Mouse (Mus musculus) mesoderm, embryonic 11.5 days (tissue): Measurements from ENCODE around the gene Ly6c2.
"Not testable (repeated sequence)": the region's sequence is repeated elsewhere in the genome, so short reads cannot be mapped to it uniquely, and the experiment has no call there.

Experiments
- DNase-seq: peaks from one replicate; pipeline ENCODE4 v3.0.0-alpha.2; 2012; ENCODE audit warnings: low read depth, low spot score

Ly6c2 gene

DNA sequence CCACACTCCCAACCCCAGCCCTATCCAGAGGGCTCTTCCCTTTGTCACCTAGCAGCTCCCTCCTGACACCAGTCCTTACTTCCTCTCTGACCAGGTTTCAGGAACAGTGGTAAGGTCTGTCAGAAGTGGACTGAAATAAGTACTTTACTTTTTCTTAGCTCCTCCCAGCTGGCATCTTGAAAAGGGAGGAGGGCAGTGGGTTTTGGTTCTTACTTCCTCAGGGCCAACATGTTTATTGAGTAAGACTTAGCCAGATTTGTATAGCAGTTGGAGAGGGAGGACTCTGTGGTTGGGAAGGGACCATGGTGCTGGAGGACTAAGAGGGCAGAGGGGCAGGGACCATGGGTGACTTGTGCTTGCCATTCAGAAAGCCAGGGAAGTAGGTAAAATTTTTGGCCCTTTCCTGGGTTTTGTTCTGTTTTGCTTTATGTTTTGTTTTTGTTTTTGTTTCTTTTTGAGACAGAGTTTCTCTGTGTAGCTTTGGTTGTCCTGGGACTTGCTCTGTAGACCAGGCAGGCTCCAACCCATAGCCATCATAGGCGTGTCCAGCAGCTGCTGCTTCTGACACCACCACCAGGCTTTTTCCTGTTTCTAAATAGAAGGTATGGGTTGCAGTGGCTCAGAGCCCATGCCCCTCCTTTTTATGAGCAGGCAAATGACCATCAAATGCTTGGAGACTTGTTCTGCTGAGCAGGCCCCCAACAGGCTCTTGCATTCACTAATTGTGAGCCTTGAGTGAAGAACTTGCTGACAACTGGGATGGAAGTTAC, at the start of gene Ly6c2:
TSS of gene Ly6c2 (minus strand) at position 110 of the 770 bp plus-strand sequence.
- DNase-seq: not testable (repeated sequence)

- DNase-seq: no peak
Observed at GRCm38 (mm10) chr15:75157646-75158045, 45.9 kb upstream of the Ly6c2 start.

- no peak for DNase-seq
Observed at GRCm38 (mm10) chr15:75154940-75155339, 43.2 kb upstream of the Ly6c2 start, which contains the start of gene Ly6g. TSS of gene Ly6g (plus strand) at chr15:75155240.

DNA sequence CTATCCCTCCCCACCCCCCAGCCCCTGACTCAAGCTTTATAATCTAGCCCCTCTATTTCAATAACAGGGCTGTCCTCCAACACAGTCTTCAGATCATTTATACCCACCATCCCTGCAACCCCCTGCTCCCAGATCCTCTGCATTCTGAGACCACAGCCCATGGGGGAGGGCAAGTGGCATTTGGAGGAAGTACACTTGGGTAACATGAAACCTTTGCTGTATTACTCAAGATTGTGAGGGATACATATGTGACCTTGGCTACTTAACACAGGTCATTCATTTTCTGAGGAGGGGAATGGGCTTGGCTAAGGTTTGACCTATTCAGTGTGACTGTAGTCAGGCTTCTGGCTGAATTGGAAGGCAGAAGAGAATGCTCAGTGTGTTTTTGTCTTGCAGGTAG, 41.3 kb upstream of the Ly6c2 start:
- DNase-seq: no peak

- no peak for DNase-seq
Observed at GRCm38 (mm10) chr15:75143735-75144134, 32.0 kb upstream of the Ly6c2 start.

DNA sequence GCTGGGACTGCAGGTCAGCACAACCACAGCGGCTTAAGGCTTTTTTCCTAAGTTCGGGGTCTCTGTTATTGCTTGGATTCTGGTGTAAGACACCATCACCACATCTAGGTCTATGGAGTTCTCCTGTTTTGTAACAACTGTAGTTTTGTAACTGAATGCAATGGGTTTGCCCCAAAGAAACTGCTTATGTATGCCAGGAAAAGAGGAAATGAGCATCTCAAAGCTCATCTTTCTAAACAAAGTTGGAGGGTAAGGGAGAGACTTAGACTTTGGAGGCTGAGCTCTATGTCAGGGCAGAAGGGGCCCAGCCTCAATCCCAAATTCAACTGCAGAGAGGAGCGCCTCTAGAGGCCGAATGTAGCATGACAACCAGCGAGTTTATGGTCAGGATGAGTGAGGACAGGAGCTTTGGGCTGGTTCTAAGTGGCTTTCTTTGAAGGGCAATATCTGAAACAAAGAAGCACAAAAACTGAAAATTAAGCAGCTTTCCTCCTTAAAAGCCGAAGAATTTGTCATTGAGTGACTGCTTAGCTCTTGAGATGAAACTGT, 30.1 kb upstream of the Ly6c2 start:
- DNase-seq: peak; percentile 28

- DNase-seq: not testable (repeated sequence)
Observed at GRCm38 (mm10) chr15:75137739-75138138, 26.0 kb upstream of the Ly6c2 start.

- not testable (repeated sequence) for DNase-seq
Observed at GRCm38 (mm10) chr15:75135090-75135783, 23.5 kb upstream of the Ly6c2 start.

DNA sequence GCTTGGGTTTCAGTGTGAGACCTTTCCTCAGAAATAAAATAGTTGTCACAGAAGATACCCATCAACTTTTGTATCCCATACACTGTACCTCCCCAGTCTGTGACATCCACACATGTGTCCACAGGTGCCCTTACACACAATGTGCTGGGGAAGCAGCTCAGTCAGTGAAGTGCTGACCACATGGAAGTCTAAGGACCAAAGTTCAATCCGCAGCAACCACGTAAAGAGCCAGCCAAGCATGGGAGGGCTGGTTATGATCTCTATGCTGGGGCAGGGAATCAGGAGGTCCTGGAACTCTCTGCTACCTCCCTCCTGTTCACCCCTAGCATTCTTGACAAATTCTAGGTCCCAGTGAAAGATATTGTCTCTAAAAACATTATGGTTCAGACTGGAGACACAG, 20.6 kb upstream of the Ly6c2 start:
- not testable (repeated sequence) for DNase-seq

GRCm38 (mm10) chr15:75120066-75120465, 8.3 kb upstream of the Ly6c2 start:
- DNase-seq: peak; percentile 41

- DNase-seq: peak; percentile 52
Observed at GRCm38 (mm10) chr15:75118742-75119141, 7.0 kb upstream of the Ly6c2 start.

GRCm38 (mm10) chr15:75117481-75117880, 5.7 kb upstream of the Ly6c2 start:
- DNase-seq: not testable (repeated sequence)

DNA sequence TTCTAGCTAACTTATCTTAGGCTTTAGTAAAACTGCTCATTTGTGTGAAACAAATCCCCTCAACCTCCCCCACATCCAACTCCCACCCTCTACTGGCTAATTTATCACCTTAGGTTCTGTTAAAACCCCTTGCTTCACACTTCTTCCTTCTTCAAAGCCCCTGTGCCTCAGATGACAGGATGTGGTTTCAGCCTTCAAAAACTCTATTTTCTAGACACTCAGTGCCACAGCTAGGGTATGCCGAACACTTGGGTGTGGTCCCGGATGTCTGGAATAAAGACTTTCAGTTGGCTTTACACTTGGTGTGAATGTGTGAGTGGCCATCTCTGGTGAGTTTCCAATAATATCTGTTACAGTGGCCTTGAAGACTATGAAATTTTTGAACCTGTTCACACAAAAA, 4.8 kb upstream of the Ly6c2 start:
- DNase-seq: no peak

DNA sequence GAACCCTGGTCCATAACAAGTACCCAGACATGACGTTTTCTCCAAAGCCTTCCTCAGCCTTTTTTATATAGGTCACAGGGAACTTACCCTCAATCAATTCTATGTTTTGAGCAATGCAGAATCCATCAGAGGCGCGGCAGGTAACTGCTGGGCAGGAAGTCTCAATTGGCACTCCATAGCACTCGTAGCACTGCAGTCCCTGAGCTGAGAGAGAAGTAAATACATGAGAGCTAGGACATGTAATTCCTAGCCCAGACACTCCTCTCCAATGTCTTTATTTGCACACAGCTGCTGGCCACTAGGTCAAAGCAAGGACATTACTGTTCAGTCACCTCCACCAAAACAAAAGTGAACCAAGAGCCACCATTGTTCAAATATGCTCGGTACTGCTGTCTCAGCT, 1.3 kb downstream of the Ly6c2 start:
- DNase-seq: not testable (repeated sequence)

GRCm38 (mm10) chr15:75099261-75099660, 12.5 kb downstream of the Ly6c2 start:
- no peak for DNase-seq

DNA sequence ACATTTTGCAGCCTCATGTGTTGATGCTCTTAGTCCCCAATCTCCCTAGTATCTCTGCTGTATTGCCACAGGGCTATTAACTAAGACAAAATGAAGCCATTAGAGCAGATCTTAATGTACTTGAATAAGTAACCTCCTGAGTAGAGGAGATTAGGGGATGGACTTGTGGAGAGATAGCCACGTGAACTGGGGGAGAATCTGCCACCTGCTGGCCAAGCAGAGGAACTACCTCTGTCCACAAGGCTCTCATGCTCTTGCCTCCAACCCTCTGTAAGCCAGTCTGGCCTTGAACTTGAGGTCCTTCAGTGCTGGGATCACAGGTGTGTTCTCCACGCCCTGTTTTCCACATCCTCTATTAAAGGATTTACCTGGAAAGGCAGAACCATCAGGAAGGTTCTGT, 23.7 kb downstream of the Ly6c2 start:
- DNase-seq: not testable (repeated sequence)

- DNase-seq: no peak
Observed at GRCm38 (mm10) chr15:75069965-75070364, 41.8 kb downstream of the Ly6c2 start.

GRCm38 (mm10) chr15:75062030-75062574, 49.7 kb downstream of the Ly6c2 start:
- DNase-seq: peak; percentile 47

- DNase-seq: peak; percentile 38
Observed at GRCm38 (mm10) chr15:75060505-75060904, 51.3 kb downstream of the Ly6c2 start.
